Mouse (Mus musculus) liver, embryonic 11.5 days (tissue): ENCODE data around the gene Fahd1. TPM values are rescaled to one million over a fixed set of nuclear protein-coding genes. Genes with fewer than 3 reads are reported as not detected.
A peak's percentile ranks its signal among the peaks of the same experiment; 100 is the strongest.

Experiments used
- ATAC-seq: fragments of 200-750 bp; cut with Nextera tagmentation; replicated peaks from 2 replicates; pipeline ENCODE4 v1.8.0; 2017; ENCODE audit warnings: moderate number of reproducible peaks, mild to moderate bottlenecking, moderate TSS enrichment, moderate library complexity; ENCODE audit not compliant: low FRiP score
- DNase-seq: peaks from one replicate; pipeline ENCODE4 v3.0.0-alpha.2; 2017; ENCODE audit warnings: low spot score
- H3K27ac ChIP-seq: fragments of 300-500 bp; sonication (generic); 2 replicates; pipeline ENCODE4 v1.5.1; 2014; ENCODE audit warnings: mild to moderate bottlenecking, low read depth, low read length, control low read depth
- H3K27me3 ChIP-seq: fragments of 300-500 bp; sonication (generic); replicated peaks from 2 replicates; pipeline ENCODE4 v1.6.1; 2014; ENCODE audit warnings: low read length, mixed read lengths; ENCODE audit not compliant: control insufficient read depth, insufficient read depth
- H3K36me3 ChIP-seq: fragments of 300-500 bp; sonication (generic); 2 replicates; pipeline ENCODE4 v1.6.1; 2014; ENCODE audit warnings: mild to moderate bottlenecking, low read length, moderate library complexity, mixed read lengths; ENCODE audit not compliant: control insufficient read depth, insufficient read depth
- H3K4me1 ChIP-seq: fragments of 300-500 bp; sonication (generic); replicated peaks from 2 replicates; pipeline ENCODE4 v1.6.1; 2014; ENCODE audit warnings: low read length, mixed read lengths; ENCODE audit not compliant: control insufficient read depth, insufficient read depth
- H3K4me2 ChIP-seq: fragments of 300-500 bp; sonication (generic); 2 replicates; pipeline ENCODE4 v1.6.1; 2014; ENCODE audit warnings: mild to moderate bottlenecking, control low read depth, moderate library complexity
- H3K4me3 ChIP-seq: fragments of 300-500 bp; sonication (generic); 2 replicates; pipeline ENCODE4 v1.5.1; 2014; ENCODE audit warnings: low read depth, low read length, control low read depth
- H3K9ac ChIP-seq: fragments of 300-500 bp; sonication (generic); 2 replicates; pipeline ENCODE4 v1.6.1; 2014; ENCODE audit warnings: low read depth, low read length, control low read depth
- H3K9me3 ChIP-seq: fragments of 300-500 bp; sonication (generic); 2 replicates; pipeline ENCODE4 v1.6.1; 2016; ENCODE audit warnings: low read length, inconsistent platforms, mixed read lengths; ENCODE audit not compliant: control insufficient read depth
- WGBS: fragments of 180-500 bp; shearing (Covaris S2); extraction: QIAGEN DNeasy Blood & Tissue Kit; methylation state at CpG from one replicate; pipeline ENCODE4 v1.1.7; 2014; 5-methylcytosine and 5-hydroxymethylcytosine counted together
- polyA plus RNA-seq: library from polyadenylated mRNA; unstranded; fragments of >200 nt; fragmentation: Nextera tagmentation; extraction: Ambion mirVana; gene quantifications from 2 replicates; pipeline ENCODE4 v1.2.1, GENCODE M21; 2014

The Fahd1 gene
- polyA plus RNA-seq, 1 experiment from 2014 or later, result 38.6 TPM

DNA sequence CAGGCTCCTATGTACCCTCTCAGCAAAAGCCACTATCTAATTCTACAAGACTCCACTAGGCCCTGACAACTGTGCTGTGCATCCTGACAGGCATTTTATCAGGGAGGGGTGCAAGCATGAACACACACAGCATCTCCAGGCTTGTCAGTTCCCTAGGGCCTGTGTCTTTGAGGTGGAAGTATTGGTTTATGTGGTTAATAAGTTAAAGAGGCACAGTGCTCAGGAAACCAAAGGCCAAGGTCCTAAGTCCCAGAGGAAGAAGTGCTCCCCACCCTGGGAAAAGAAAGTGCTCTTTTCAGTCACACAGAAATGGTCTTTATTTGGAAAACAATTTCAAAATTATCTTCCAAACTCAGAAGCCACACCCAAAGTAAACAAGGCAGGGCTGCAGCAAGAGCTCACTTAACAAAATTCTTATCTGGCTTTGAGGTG lies 1.5 kb downstream of the Fahd1 start:
- Histone ChIP-seq H3K4me1 (peaks cover 9% of the 10 kb centered on the region), H3K4me2 (peak overlapping the region; percentile 84), H3K4me3 (peak overlapping the region; percentile 88), H3K9ac (peak overlapping the region; percentile 55), H3K36me3 (peaks cover 5% of the 10 kb centered on the region; the same call in 1 of the 2 replicates), H3K27ac (peak overlapping the region; percentile 98), H3K9me3 (no peaks in the 10 kb centered on the region), H3K27me3 (no peaks in the 10 kb centered on the region; the same call in 1 of the 2 replicates)
- DNase-seq, result no peak
- ATAC-seq, result peak; percentile 75

DNA sequence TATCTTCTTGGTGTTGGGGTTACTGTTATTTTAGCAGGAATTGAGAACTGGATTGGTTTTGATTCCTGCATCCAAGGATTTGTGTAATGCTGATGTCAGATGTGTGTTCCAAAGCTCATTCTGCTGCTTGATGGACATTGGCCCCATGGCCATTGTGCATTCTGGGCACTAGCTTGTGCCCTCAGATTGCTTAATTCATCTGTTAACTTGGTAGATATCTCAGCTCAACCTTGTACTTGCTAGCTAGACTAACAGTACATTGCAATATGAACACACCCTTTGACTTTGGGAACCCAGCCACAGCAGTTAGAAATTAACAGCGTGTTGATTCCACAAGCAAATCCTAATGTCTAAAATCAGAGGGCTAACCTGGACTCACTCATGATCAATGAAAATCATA lies 2.8 kb downstream of the Fahd1 start:
- Histone ChIP-seq H3K4me1 (peaks cover 9% of the 10 kb centered on the region), H3K9me3 (no peaks in the 10 kb centered on the region), H3K4me3 (peak overlapping the region; percentile 13; the same call in 1 of the 2 replicates), H3K9ac (no peak overlapping the region), H3K4me2 (peak overlapping the region; percentile 46), H3K36me3 (no peaks in the 10 kb centered on the region), H3K27ac (no peak overlapping the region), H3K27me3 (no peaks in the 10 kb centered on the region; the same call in 1 of the 2 replicates)
- DNase-seq (no peak), ATAC-seq (no peak)
- 98% methylated on average over 1 of the region's 1 CpGs for WGBS

DNA sequence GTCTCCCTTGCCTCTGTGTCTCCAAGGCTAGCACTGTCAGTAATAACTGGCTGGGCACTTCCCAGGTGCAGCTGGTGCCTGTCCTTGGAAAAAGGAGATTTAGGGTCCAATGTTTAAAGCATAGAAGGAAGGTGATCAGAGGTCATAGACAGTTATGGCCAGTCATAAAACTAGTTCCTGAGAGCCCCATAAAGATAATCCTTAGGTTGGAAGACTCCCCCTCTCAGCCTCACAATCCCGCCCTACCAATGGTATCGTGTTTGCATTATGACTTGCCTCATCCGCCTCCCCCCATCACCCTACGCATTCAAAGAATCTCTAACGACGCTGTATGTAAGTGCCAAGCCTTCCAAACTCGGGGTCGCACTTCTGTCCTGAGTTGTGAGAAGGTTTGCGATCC lies 5.6 kb downstream of the Fahd1 start:
- H3K36me3 ChIP-seq, result no peaks in the 10 kb centered on the region
- no peak overlapping the region for H3K4me3 ChIP-seq
- 0 out of 2 replicates have a peak, but pooled peaks cover 2% of the 10 kb centered on the region for H3K4me1 ChIP-seq
- no peaks in the 10 kb centered on the region for H3K27me3 ChIP-seq
- no peaks in the 10 kb centered on the region for H3K9me3 ChIP-seq
- ATAC-seq (no peak), DNase-seq (no peak)
- WGBS, result 45% methylated on average over 9 of the region's 9 CpGs
- H3K9ac ChIP-seq, result no peak overlapping the region
- H3K27ac ChIP-seq, result no peak overlapping the region
- H3K4me2 ChIP-seq, result no peak overlapping the region

DNA sequence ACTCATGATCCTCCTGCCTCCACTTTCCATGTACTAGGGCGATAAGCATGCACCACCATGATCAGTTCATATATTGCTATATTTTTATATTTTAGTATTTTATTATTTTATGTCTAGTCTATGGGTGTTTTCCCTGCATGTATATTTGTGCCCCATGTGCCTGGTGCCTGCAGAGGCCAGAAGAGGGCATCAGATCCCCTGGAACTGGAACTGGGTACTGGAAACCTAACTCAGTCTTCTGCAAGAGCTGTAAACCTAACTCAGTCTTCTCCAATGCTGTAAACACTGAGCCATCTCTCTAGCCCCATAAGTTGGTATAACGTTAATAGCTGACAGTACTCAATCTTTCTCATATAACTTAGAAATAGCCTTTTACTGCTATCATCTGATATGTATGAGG lies 7.5 kb downstream of the Fahd1 start:
- H3K4me1 ChIP-seq, result no peaks in the 10 kb centered on the region
- ATAC-seq (no peak), DNase-seq (no peak)
- H3K4me2 ChIP-seq, result no peak overlapping the region
- no peak overlapping the region for H3K4me3 ChIP-seq
- 46% methylated on average over 2 of the region's 2 CpGs for WGBS
- H3K9me3 ChIP-seq, result no peaks in the 10 kb centered on the region
- H3K36me3 ChIP-seq, result no peaks in the 10 kb centered on the region
- no peak overlapping the region for H3K9ac ChIP-seq
- H3K27ac ChIP-seq, result no peak overlapping the region
- no peaks in the 10 kb centered on the region for H3K27me3 ChIP-seq

DNA sequence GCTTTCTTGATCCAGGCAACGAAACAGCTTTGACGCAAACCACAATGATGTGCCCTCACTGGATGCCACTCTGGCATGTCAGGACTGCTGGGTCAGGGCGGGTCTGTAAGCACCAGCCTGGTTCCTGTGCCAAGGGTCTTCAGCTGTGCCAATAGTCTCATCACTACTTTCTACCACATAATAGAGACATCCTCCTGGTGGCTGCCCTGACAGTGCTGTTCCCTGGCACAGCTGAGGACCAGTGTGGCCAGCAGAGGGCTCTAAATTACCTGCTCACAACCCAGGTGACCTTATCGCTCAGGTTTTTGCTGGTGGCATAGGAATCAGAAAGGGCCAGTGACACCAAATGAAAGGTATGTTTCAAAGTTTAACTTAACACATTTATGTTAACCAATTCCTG lies 9.0 kb downstream of the Fahd1 start:
- H3K27me3 ChIP-seq, result no peaks in the 10 kb centered on the region
- ATAC-seq, result no peak
- no peak overlapping the region for H3K4me2 ChIP-seq
- no peaks in the 10 kb centered on the region for H3K4me1 ChIP-seq
- 58% methylated on average over 4 of the region's 4 CpGs for WGBS
- no peak overlapping the region for H3K9ac ChIP-seq
- H3K9me3 ChIP-seq, result no peaks in the 10 kb centered on the region
- H3K4me3 ChIP-seq, result no peak overlapping the region
- H3K36me3 ChIP-seq, result no peaks in the 10 kb centered on the region
- H3K27ac ChIP-seq, result no peak overlapping the region
- DNase-seq, result no peak

DNA sequence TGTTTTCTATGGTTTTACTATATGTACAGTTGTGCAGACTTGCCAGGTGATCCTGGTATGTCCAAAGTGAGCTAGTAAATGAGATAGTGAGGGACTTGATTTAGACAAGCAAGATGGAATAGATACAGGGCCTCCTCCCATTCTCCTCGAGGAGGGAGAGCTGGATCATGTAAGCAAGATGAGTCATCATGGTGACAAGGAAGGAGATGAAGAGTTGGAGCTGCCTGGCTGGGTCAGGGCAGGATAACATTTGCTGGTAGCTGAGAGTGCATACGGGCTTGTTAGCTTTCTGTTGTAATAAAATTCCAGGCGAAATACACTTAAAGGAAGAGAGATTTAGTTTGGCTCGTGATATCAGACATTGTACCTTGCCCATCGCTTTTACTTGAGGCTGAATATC lies 9.8 kb downstream of the Fahd1 start:
- WGBS, result 55% methylated on average over 5 of the region's 5 CpGs
- no peak overlapping the region for H3K4me2 ChIP-seq
- H3K9me3 ChIP-seq, result no peaks in the 10 kb centered on the region
- H3K27me3 ChIP-seq, result no peaks in the 10 kb centered on the region
- no peak overlapping the region for H3K9ac ChIP-seq
- ATAC-seq (no peak), DNase-seq (no peak)
- H3K4me3 ChIP-seq, result no peak overlapping the region
- H3K4me1 ChIP-seq, result no peaks in the 10 kb centered on the region
- H3K27ac ChIP-seq, result no peak overlapping the region
- H3K36me3 ChIP-seq, result no peaks in the 10 kb centered on the region

DNA sequence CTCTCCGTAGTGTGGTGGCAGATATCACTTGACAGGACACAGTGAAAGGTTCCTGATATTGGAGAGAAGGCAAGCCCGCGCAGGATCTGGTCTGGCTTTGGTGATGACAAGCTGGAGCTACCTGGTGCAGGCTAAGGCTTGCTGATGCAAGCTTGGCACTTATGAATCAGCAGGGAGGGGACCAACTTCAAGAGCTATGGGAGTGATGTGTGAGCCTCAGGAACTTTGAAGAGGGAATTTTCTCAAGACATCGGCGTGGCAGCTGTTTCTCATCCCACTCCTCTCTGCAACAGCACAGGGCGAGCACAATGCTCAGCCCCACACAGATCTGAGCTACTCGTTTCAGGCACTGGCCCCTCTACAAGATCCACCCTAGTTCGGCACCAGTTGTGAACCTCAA lies 10.3 kb downstream of the Fahd1 start, which contains the start of gene Hagh:
Gene Hagh, plus strand, starts transcription at position 302 of the 400 bp plus-strand sequence.
- Histone ChIP-seq H3K4me2 (no peak within 1 kb of the TSS), H3K36me3 (no peaks in the 10 kb centered on the region), H3K27me3 (no peaks in the 10 kb centered on the region), H3K9me3 (no peaks in the 10 kb centered on the region), H3K27ac (no peak within 1 kb of the TSS), H3K4me3 (no peak within 1 kb of the TSS), H3K4me1 (no peaks in the 10 kb centered on the region), H3K9ac (no peak within 1 kb of the TSS)
- DNase-seq (no peak), ATAC-seq (no peak)
- 69% methylated on average over 8 of the region's 8 CpGs for WGBS

DNA sequence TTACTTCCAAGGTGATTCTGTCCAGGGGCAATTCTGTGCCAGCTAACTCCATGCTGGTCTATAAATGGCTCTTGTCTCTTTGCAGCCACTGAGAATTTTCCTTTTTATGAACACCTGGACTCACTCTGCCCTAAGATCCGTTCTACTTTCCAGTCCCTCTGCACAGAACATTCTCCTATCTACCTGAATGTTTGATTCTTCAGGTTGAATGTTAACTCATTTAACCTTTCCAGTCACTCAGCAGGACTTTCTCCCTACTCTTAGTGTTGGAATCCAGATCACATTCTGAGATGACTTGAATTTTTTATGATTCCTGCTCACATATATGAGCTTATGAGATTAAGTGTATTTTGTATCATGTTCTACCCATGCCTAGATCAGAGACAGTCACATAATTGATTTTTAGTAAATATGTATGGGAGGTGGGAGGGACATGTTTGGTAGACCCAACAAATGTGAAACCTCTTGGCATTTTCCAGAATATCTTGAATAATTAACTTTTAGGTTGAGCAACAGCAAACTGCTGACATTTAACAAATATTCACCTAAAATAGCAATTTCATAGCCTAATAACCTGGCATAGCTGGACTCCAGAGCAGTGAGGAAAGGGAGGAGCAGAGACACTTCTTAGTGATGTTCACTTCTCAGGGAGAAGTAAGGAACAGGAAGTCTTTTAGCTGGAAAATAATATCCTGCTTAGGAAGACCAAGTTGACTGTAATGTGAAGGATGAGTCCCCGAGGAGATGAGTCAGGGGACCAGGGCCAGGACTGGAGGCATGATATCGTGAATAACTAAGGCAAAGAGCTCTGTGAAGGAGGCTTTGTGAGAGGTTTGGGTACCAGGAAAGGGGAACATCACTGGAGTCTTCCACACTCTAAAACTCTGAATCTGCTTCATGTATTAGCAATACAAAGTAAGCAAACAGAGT lies 28.5 kb downstream of the Fahd1 start:
- H3K9me3 ChIP-seq, result no peaks in the 10 kb centered on the region
- no peak for DNase-seq
- no peak overlapping the region for H3K27ac ChIP-seq
- no peak overlapping the region for H3K4me2 ChIP-seq
- WGBS, result 53% methylated on average over 3 of the region's 3 CpGs
- H3K9ac ChIP-seq, result no peak overlapping the region
- 0 out of 2 replicates have a peak, but pooled peaks cover 2% of the 10 kb centered on the region for H3K27me3 ChIP-seq
- no peaks in the 10 kb centered on the region for H3K36me3 ChIP-seq
- no peak overlapping the region for H3K4me3 ChIP-seq
- no peak for ATAC-seq
- no peaks in the 10 kb centered on the region for H3K4me1 ChIP-seq

DNA sequence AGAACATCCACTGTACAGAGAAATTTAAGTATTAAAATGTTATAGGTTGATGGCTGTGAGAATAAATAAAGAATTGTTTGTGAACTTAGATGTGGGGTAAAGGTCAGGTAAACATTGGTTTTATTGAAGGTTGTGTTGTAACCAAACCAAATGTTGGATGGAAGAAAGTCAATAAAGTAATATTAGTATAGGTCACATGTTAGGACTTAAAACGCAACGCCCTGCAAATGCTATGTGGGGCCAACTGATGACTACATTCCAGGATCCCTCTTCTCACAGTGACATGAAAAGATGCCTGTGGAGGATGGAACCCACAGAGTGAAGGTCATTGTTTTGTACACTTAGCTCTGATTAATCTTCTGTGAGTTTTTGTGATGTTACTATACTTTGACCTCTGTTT lies 30.7 kb downstream of the Fahd1 start:
- Histone ChIP-seq H3K27me3 (no peaks in the 10 kb centered on the region), H3K9me3 (no peaks in the 10 kb centered on the region), H3K4me1 (no peaks in the 10 kb centered on the region), H3K4me2 (no peak overlapping the region), H3K27ac (no peak overlapping the region), H3K36me3 (no peaks in the 10 kb centered on the region), H3K4me3 (no peak overlapping the region), H3K9ac (no peak overlapping the region)
- DNase-seq (no peak), ATAC-seq (no peak)
- WGBS, result 46% methylated on average over 2 of the region's 2 CpGs
